ENCODE assay signal across 8 mouse cellular contexts in genomic region chr10:95087864-95088570, GRCm38 (mm10).
DNase-seq lines count a peak whose midpoint lies in the region; ATAC-seq lines count a peak whose summit lies in the region.

No protein-coding gene starts in this region.

- no peak overlapping the region for H3K4me3 ChIP-seq in hindbrain, embryonic 14.5 days (replicated peaks; ENCODE audit: low read length)

- H3K4me1 ChIP-seq in hindbrain, embryonic 14.5 days (replicated peaks; ENCODE audit: control insufficient read depth, insufficient read depth, low read length) = no peaks in the 10 kb centered on the region

- 40% methylated on average over 13 of the region's 13 CpGs for WGBS in hindbrain, embryonic 14.5 days

- ATAC-seq in CD4-positive, CD25-positive, alpha-beta regulatory T cell, adult 4 months = no peak
- ATAC-seq in hindbrain, embryonic 14.5 days (ENCODE audit: low FRiP score) = peak; percentile 85; the same call in 1 of the 2 replicates

- no peaks in the 10 kb centered on the region for H3K27me3 ChIP-seq in hindbrain, embryonic 14.5 days (ENCODE audit: control insufficient read depth, insufficient read depth, low read length)

- no peak overlapping the region for H3K4me2 ChIP-seq in hindbrain, embryonic 14.5 days (replicated peaks)

- no peak overlapping the region for H3K9ac ChIP-seq in hindbrain, embryonic 14.5 days

- no peaks in the 10 kb centered on the region for H3K9me3 ChIP-seq in hindbrain, embryonic 14.5 days (ENCODE audit: control insufficient read depth, low read length)

- H3K36me3 ChIP-seq in hindbrain, embryonic 14.5 days (replicated peaks; ENCODE audit: control insufficient read depth, insufficient read depth) = no peaks in the 10 kb centered on the region

- H3K27ac ChIP-seq in hindbrain, embryonic 14.5 days = no peak overlapping the region

- DNase-seq in CD4-positive, CD25-positive, alpha-beta regulatory T cell, adult 2 months (ENCODE audit: low read depth, low spot score) = peak; percentile 52
- DNase-seq in cerebellum, postnatal 10 days = peak; percentile 84 to 88
- DNase-seq in frontal cortex, postnatal 36 days (ENCODE audit: low spot score in 2 of 2) = peak; percentile 42 to 63
- peak; percentile 75 for DNase-seq in hindbrain, embryonic 14.5 days (ENCODE audit: low spot score)
- DNase-seq in layer of hippocampus, postnatal 25 days (ENCODE audit: extremely low spot score in 1 of 2, low spot score in 1 of 2) = peak; percentile 22 to 53
- DNase-seq in mesoderm, embryonic 11.5 days (ENCODE audit: low read depth, low spot score) = peak; percentile 63
- peak; percentile 45 to 59 for DNase-seq in right cerebral cortex, postnatal 36 days (ENCODE audit: low spot score in 2 of 2)
